Mouse (Mus musculus): ENCODE results near the gene Hectd4. TPM values are rescaled to one million over a fixed set of nuclear protein-coding genes. Genes with fewer than 3 reads are reported as not detected.

Gene Hectd4
- total RNA-seq, 2 experiments from 2014 or later = 13.7 to 13.8 TPM

- peak; percentile 47 for DNase-seq
- no peak overlapping the region for H3K4me3 ChIP-seq
- TF ChIP-seq CTCF (IDR thresholded peaks at IDR 0.05) = no peak
- intact Hi-C loops (cut with DNase I) = no loop called here
- peak overlapping the region; percentile 99 for H3K27ac ChIP-seq
These were observed 167.1 kb downstream of the Hectd4 start for GRCm38 (mm10) chr5:121387126-121387525.

- intact Hi-C loops (cut with DNase I) = no loop called here
- peak; percentile 42 for DNase-seq
- no peak for TF ChIP-seq CTCF (IDR thresholded peaks at IDR 0.05)
- Histone ChIP-seq H3K4me3 (no peak overlapping the region), H3K27ac (peak overlapping the region; percentile 54)
These were observed 169.1 kb downstream of the Hectd4 start for GRCm38 (mm10) chr5:121389106-121389505.

GRCm38 (mm10) chr5:121389691-121390090, 169.7 kb downstream of the Hectd4 start:
- TF ChIP-seq CTCF (IDR thresholded peaks at IDR 0.05) = no peak
- DNase-seq = no peak
- intact Hi-C loops (cut with DNase I) = no loop called here
- no peak overlapping the region for H3K4me3 ChIP-seq
- peak overlapping the region; percentile 54 for H3K27ac ChIP-seq

- intact Hi-C loops (cut with DNase I) = no loop called here
- Histone ChIP-seq H3K27ac (no peak overlapping the region), H3K4me3 (no peak overlapping the region)
- TF ChIP-seq CTCF (IDR thresholded peaks at IDR 0.05) = peak; percentile 86
- no peak for DNase-seq
These were observed 172.8 kb downstream of the Hectd4 start for GRCm38 (mm10) chr5:121392667-121393380.

- no peak for DNase-seq
- intact Hi-C loops (cut with DNase I) = no loop called here
- TF ChIP-seq CTCF (IDR thresholded peaks at IDR 0.05) = no peak
- Histone ChIP-seq H3K27ac (no peak overlapping the region), H3K4me3 (no peak overlapping the region)
These were observed 173.4 kb downstream of the Hectd4 start for GRCm38 (mm10) chr5:121393402-121393801.

GRCm38 (mm10) chr5:121395621-121396020, 175.6 kb downstream of the Hectd4 start:
- H3K4me3 ChIP-seq = no peak overlapping the region

GRCm38 (mm10) chr5:121397187-121398145, 177.4 kb downstream of the Hectd4 start, which contains the start of gene Naa25:
Gene Naa25, plus strand, starts transcription at chr5:121397936.
- intact Hi-C loops (cut with DNase I) = no loop called here
- TF ChIP-seq CTCF (IDR thresholded peaks at IDR 0.05) = no peak

More at GRCm38 (mm10) chr5:121395621-121396020, 175.6 kb downstream of the Hectd4 start:
- DNase-seq = no peak
- intact Hi-C loops (cut with DNase I) = no loop called here
- no peak for TF ChIP-seq CTCF (IDR thresholded peaks at IDR 0.05)
- no peak overlapping the region for H3K27ac ChIP-seq

GRCm38 (mm10) chr5:121398146-121398964, 178.3 kb downstream of the Hectd4 start:
- TF ChIP-seq CTCF (IDR thresholded peaks at IDR 0.05) = no peak
- intact Hi-C loops (cut with DNase I) = no loop called here
- Histone ChIP-seq H3K27ac (peak overlapping the region; percentile 94), H3K4me3 (peak overlapping the region; percentile 99)
- no peak for DNase-seq

More at GRCm38 (mm10) chr5:121397187-121398145, 177.4 kb downstream of the Hectd4 start, which contains the start of gene Naa25:
- peak within 1 kb of the TSS; percentile 94 for H3K27ac ChIP-seq
- peak; percentile 98 for DNase-seq
- H3K4me3 ChIP-seq = peak within 1 kb of the TSS; percentile 99

GRCm38 (mm10) chr5:121398965-121399462, 179.0 kb downstream of the Hectd4 start:
- Histone ChIP-seq H3K27ac (no peak overlapping the region), H3K4me3 (peak overlapping the region; percentile 99)
- no peak for TF ChIP-seq CTCF (IDR thresholded peaks at IDR 0.05)
- DNase-seq = no peak
- intact Hi-C loops (cut with DNase I) = no loop called here

- Histone ChIP-seq H3K4me3 (peak overlapping the region; percentile 99), H3K27ac (no peak overlapping the region)
- intact Hi-C loops (cut with DNase I) = no loop called here
- DNase-seq = no peak
- TF ChIP-seq CTCF (IDR thresholded peaks at IDR 0.05) = no peak
These were observed 179.5 kb downstream of the Hectd4 start for GRCm38 (mm10) chr5:121399540-121399939.

GRCm38 (mm10) chr5:121400064-121400463, 180.0 kb downstream of the Hectd4 start:
- DNase-seq = no peak
- intact Hi-C loops (cut with DNase I) = no loop called here
- no peak overlapping the region for H3K27ac ChIP-seq
- H3K4me3 ChIP-seq = no peak overlapping the region
- TF ChIP-seq CTCF (IDR thresholded peaks at IDR 0.05) = no peak

GRCm38 (mm10) chr5:121400849-121401248, 180.8 kb downstream of the Hectd4 start:
- intact Hi-C loops (cut with DNase I) = no loop called here
- no peak overlapping the region for H3K4me3 ChIP-seq
- no peak for TF ChIP-seq CTCF (IDR thresholded peaks at IDR 0.05)
- H3K27ac ChIP-seq = no peak overlapping the region
- DNase-seq = no peak
